Mouse (Mus musculus): ENCODE measurements at regions not wholly inside any gene's neighbourhood (a gene's known extent, or its start where the extent isn't known, plus 50 kb on each side); places are given as distances from the start of the nearest gene placed in this dataset.

DNA sequence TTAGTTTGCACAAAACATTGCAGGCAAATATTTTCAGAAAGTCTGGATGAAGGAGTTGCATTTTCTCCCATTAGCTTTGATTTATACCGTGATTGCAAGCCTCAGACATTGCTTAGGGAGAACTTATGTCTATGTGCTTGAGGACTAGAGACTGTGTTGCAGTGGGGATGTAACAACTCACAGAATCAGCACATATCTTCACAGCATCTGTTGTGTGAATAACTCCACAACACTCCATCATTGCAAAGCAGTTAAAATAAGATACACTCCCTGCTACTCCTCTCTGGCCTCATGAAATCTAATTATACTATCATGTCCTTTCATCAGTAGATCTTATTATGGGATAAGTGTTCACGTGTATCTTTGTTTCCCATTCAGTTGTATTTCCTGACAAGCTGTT lies 601.5 kb upstream of the Got2 start:
- no peak for TF ChIP-seq CTCF (conservative IDR thresholded peaks at IDR 0.05; ENCODE audit: low read length)
- TF ChIP-seq POU5F1 (IDR thresholded peaks at IDR 0.05; ENCODE audit: borderline replicate concordance, low read length): no peak
- no peak for TF ChIP-seq NANOG (IDR thresholded peaks at IDR 0.05; ENCODE audit: borderline replicate concordance, low read length)
